Mouse (Mus musculus): ENCODE results near the gene Six5. TPM values are rescaled to one million over a fixed set of nuclear protein-coding genes. Genes with fewer than 3 reads are reported as not detected.

Gene Six5
- total RNA-seq (2023; ENCODE audit: inconsistent age): 0.21 to 0.51 TPM (median 0.34 TPM) in 4 replicates

DNA sequence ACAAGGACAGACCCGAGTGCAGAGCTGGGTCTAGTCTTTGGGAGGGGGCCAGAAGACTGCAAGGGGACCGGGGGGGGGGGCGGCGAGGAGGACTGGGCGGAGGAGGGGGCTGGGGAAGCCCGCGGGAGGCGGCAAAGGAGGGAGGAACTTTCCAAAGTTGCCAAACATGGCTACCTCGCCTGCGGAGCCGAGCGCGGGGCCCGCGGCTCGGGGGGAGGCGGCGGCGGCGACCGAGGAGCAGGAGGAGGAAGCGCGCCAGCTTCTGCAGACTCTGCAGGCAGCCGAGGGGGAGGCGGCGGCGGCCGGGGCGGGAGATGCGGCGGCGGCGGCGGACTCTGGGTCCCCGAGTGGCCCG is at the start of gene Six5:
TSS of gene Six5 (plus strand) at position 124 of the 355 bp plus-strand sequence.

DNA sequence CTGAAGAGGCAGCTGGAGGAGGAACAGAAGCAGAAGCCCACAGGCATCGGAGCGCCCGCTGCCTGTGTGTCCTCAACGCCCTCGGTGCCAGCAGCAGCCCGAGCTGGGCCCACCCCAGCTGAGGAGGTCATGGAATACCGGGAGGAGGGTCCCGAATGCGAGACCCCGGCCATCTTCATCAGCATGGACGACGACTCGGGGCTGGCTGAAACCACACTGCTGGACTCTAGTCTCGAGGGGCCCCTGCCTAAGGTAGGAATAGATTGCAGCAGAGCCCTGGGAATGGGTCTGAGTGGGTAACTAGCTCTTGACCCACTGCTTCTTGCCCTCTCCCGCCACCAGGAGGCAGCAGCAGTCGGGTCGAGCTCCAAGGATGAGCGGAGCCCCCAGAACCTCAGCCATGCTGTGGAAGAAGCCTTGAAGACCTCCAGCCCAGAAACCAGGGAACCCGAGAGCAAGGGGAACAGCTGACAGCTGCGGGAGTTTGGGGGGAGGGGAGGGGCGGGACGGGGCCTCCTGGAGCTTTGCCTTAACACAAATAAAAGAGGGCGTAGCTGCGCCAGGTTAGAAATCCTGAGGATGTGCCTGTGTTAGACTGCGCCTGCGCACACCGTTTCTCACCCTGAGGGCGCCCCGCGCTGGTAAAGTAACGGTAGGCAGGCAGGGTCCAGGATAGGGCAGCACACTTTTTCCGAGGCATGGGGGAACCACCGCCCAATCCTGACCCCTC is 40.2 kb upstream of the Six5 start, which contains the start of gene Rsph6a:
TSS of gene Rsph6a (plus strand) at position 644 of the 730 bp plus-strand sequence.

DNA sequence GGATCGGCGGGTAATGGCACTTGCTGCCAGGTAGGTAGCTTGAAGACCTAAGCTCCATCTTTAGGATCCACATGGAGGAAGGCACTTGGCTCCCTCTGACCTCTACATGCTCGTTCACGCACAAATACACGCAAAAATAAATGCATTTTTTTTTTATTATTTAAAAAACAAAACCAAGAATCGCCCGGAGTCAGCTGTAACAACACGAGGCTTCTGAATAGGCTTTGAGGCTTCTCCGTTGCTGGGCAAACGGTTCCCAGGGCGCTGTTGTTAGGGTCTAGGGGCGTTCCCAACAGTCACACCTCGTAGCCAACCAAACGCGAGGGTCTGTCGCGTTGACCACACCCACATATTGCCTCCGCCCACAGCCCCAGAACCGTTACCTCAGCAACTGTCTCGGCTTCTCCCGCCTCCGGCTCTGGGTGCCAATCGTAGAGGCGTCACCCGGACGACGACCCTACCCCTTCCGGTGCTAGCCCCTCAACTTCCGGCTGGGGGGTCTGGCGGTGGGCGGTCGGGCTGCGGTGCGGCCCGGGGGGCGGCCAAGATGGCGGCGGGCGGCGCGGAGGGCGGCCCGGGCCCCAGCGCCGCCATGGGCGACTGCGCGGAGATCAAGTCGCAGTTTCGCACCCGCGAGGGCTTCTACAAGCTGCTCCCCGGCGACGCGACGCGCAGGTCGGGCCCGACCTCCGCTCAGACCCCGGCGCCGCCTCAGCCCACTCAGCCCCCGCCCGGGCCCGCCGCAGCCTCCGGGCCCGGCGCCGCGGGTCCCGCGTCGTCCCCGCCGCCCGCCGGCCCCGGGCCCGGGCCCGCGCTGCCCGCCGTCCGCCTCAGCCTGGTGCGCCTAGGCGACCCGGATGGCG is 18.4 kb upstream of the Six5 start, which contains the start of gene Dmwd:
TSS of gene Dmwd (plus strand) at position 505 of the 863 bp plus-strand sequence.

DNA sequence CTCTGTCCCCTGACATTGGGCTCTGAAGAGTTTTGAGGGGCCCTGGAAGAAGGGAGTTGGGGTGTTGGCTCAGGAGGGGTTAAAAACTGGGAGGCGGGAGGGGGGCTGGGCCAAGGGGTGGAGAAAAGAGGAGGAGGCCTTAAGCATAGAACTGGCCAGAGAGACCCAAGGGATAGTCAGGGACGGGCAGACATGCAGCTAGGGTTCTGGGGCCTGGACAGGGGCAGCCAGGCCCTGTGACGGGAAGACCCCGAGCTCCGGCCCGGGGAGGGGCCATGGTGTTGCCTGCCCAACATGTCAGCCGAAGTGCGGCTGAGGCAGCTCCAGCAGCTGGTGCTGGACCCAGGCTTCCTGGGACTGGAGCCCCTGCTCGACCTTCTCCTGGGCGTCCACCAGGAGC is 10.7 kb upstream of the Six5 start, which contains the start of gene Dmpk:
TSS of gene Dmpk (plus strand) at position 149 of the 400 bp plus-strand sequence.

DNA sequence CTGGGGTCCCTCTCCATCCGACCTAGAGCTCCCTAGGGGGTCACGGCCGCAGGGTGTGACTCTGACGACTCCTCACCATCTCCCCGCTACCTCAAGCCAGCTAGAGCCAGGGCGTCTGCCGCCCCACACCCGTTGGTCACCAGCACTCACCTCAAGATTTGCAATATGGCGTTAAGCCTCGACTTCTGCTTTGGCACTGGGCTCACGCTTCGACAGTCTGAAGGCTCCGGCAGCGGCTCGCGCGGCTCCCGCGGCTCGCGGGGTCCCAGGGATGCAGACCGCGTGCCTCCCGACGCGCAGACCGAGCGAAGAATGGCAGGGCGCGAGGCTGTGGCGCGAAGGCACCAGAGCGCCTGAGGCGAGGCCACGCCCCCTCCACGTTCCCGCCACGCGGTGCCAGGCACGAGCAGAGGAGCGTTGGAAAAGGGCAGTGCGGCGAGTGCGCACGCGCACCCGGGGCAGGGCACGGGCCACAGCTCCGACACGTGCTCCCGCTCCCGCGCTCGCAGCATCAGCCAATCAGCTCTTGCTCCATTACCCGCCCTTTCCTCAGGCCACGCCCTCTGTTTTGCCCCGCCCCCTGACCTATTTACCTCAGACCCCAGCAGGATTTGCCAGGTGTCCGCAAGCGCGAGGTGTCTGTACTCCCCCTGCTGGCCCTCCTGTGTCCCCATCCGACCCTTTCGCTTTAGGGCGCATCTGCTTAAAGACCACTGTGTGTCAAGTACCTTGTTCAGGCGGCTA is 23.8 kb downstream of the Six5 start, which contains the start of gene Gm4969:
TSS of gene Gm4969 (minus strand) at position 341 of the 744 bp plus-strand sequence.

DNA sequence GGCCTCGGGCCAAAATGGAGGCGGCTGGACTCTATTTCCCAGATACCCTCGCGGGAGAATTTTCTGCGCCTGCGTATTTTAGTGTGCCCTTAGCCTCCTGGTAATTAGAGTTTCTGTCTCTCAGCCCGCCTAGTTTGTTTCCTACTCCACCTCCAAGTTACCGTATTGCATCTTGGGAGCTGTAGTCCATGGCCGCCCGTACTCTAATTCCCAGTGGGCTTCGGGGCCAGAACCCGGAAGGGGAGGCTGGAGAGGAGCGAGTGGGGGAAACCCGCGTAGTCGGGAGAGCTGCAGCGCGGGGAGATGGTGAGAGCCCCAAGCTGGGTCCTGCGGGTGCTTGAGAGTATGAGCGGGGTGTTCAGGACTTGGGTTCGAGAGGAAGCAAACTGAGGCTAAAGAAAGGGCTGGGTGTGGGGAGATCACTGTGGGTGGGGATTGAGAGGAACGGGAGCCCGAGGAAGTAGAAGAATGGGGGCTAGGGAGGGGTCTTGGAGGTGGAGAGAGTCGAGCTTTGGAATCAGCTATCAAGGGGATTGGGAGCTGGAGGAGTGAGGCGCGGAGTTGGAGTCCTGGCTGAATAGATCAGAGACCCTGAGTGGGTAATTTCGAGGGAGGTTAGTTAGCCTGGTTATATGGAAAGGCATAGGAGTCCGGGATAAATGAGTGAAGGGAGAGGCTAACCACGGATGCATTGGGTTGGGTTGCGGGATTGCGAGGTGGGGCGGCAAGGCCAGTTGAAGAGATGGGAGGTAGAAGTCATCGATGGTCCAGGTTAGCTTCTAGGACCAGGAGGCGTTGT is 25.4 kb downstream of the Six5 start, which contains the start of gene Fbxo46:
TSS of gene Fbxo46 (plus strand) at position 229 of the 799 bp plus-strand sequence.

Other genes starting within 250 kb of the Six5 start
- 20.5 to 23.4 TPM (median 22.0 TPM) in 4 replicates for gene Pglyrp1, start 223.3 kb upstream of the Six5 start, total RNA-seq (2023; ENCODE audit: inconsistent age)
- 17.6 to 25.4 TPM (median 23.2 TPM) in 4 replicates for gene Ccdc61, start 184.2 kb upstream of the Six5 start, total RNA-seq (2023; ENCODE audit: inconsistent age)
- not detected in 4 replicates for gene Nova2, start 168.7 kb upstream of the Six5 start, total RNA-seq (2023; ENCODE audit: inconsistent age)
- gene Nanos2, start 107.2 kb upstream of the Six5 start, total RNA-seq (2023; ENCODE audit: inconsistent age): not detected in 4 replicates
- 1.2 to 2.0 TPM (median 1.5 TPM) in 4 replicates for gene Mypop, start 103.3 kb upstream of the Six5 start, total RNA-seq (2023; ENCODE audit: inconsistent age)
- gene Irf2bp1, start 90.5 kb upstream of the Six5 start, total RNA-seq (2023; ENCODE audit: inconsistent age): 28.5 to 35.3 TPM (median 33.8 TPM) in 4 replicates
- not detected in 4 replicates for gene Foxa3, start 71.1 kb upstream of the Six5 start, total RNA-seq (2023; ENCODE audit: inconsistent age)
- gene Sympk, start 70.2 kb upstream of the Six5 start, total RNA-seq (2023; ENCODE audit: inconsistent age): 99.2 to 117 TPM (median 107 TPM) in 4 replicates
- gene Rsph6a, start 39.9 kb upstream of the Six5 start, total RNA-seq (2023; ENCODE audit: inconsistent age): 1.00 TPM in 1 of 4 replicates, not detected in the others
- 19.7 to 23.8 TPM (median 21.4 TPM) in 4 replicates for gene Dmwd, start 18.4 kb upstream of the Six5 start, total RNA-seq (2023; ENCODE audit: inconsistent age)
- 15.9 to 23.2 TPM (median 19.0 TPM) in 4 replicates for gene Dmpk, start 10.7 kb upstream of the Six5 start, total RNA-seq (2023; ENCODE audit: inconsistent age)
- 0.12 TPM in 1 of 4 replicates, not detected in the others for gene Gm4969, start 23.8 kb downstream of the Six5 start, total RNA-seq (2023; ENCODE audit: inconsistent age)
- gene Fbxo46, start 25.3 kb downstream of the Six5 start, total RNA-seq (2023; ENCODE audit: inconsistent age): 25.7 to 28.5 TPM (median 26.6 TPM) in 4 replicates
- 10.1 to 12.4 TPM (median 10.5 TPM) in 4 replicates for gene Qpctl, start 54.7 kb downstream of the Six5 start, total RNA-seq (2023; ENCODE audit: inconsistent age)
- 91.1 to 103 TPM (median 97.6 TPM) in 4 replicates for gene Snrpd2, start 55.1 kb downstream of the Six5 start, total RNA-seq (2023; ENCODE audit: inconsistent age)
- not detected in 4 replicates for gene Gipr, start 71.5 kb downstream of the Six5 start, total RNA-seq (2023; ENCODE audit: inconsistent age)
- gene Eml2, start 81.8 kb downstream of the Six5 start, total RNA-seq (2023; ENCODE audit: inconsistent age): 20.8 to 29.3 TPM (median 27.0 TPM) in 4 replicates
- 0.16 TPM in 1 of 4 replicates, not detected in the others for gene Gpr4, start 117.9 kb downstream of the Six5 start, total RNA-seq (2023; ENCODE audit: inconsistent age)
- 46.7 to 54.6 TPM (median 48.7 TPM) in 4 replicates for gene Opa3, start 133.7 kb downstream of the Six5 start, total RNA-seq (2023; ENCODE audit: inconsistent age)
- gene Vasp, start 177.2 kb downstream of the Six5 start, total RNA-seq (2023; ENCODE audit: inconsistent age): 349 to 378 TPM (median 355 TPM) in 4 replicates
- 0.64 TPM in 1 of 4 replicates, not detected in the others for gene Ppm1n, start 185.5 kb downstream of the Six5 start, total RNA-seq (2023; ENCODE audit: inconsistent age)
- 0.24 TPM in 1 of 4 replicates, not detected in the others for gene Rtn2, start 188.0 kb downstream of the Six5 start, total RNA-seq (2023; ENCODE audit: inconsistent age)
- gene Fosb, start 215.5 kb downstream of the Six5 start, total RNA-seq (2023; ENCODE audit: inconsistent age): 2,334 to 3,047 TPM (median 2,835 TPM) in 4 replicates